Mouse (Mus musculus) myocyte (in vitro differentiated cells): ENCODE measurements around the gene Olfr642. TPM values are rescaled to one million over a fixed set of nuclear protein-coding genes. Genes with fewer than 3 reads are reported as not detected.

Experiments used
- H3K27me3 ChIP-seq: one replicate; pipeline ENCODE4 v1.6.1; 2011; ENCODE audit not compliant: control insufficient read depth, insufficient read depth, insufficient read length
- H3K36me3 ChIP-seq: one replicate; pipeline ENCODE4 v1.6.1; 2011; ENCODE audit not compliant: control insufficient read depth, insufficient read depth
- H3K4me2 ChIP-seq: one replicate; pipeline ENCODE4 v1.6.1; 2011; ENCODE audit warnings: low read depth, control low read depth
- H3K4me3 ChIP-seq: one replicate; pipeline ENCODE4 v1.5.1; 2011; ENCODE audit warnings: mild to moderate bottlenecking, control low read depth, moderate library complexity
- H3K79me2 ChIP-seq: one replicate; pipeline ENCODE4 v1.6.1; 2011; ENCODE audit not compliant: control insufficient read depth, insufficient read depth
- H3ac ChIP-seq: one replicate; pipeline ENCODE4 v1.6.1; 2011; ENCODE audit not compliant: control insufficient read depth, insufficient read length
- CEBPB ChIP-seq: IDR thresholded peaks from 2 replicates; pipeline ENCODE4 v1.6.1; 2011; ENCODE audit warnings: mild to moderate bottlenecking, moderate library complexity; ENCODE audit not compliant: poor library complexity, insufficient read depth, severe bottlenecking
- E2F4 ChIP-seq: IDR thresholded peaks from one replicate; pipeline ENCODE4 v1.6.1; 2011; ENCODE audit warnings: mild to moderate bottlenecking, control low read depth, moderate library complexity; ENCODE audit not compliant: insufficient read depth
- MAX ChIP-seq: IDR thresholded peaks from one replicate; pipeline ENCODE4 v1.6.1; 2011; ENCODE audit warnings: low read depth, mild to moderate bottlenecking, control low read depth
- MYOD1 ChIP-seq, 3 experiments: IDR thresholded peaks; one replicate each; pipeline ENCODE4 v1.6.1; 2011; ENCODE audit warnings: control low read depth in 2 of 3, low read depth in 2 of 3, mild to moderate bottlenecking in 2 of 3, moderate library complexity in 1 of 3; ENCODE audit not compliant: insufficient read length in 2 of 3, control insufficient read depth in 1 of 3
- MYOG ChIP-seq, 3 experiments: IDR thresholded peaks; one replicate each; pipeline ENCODE4 v1.6.1; 2011; ENCODE audit warnings: control low read depth in 2 of 3, low read depth in 2 of 3, mild to moderate bottlenecking in 2 of 3; ENCODE audit not compliant: insufficient read length in 2 of 3, control insufficient read depth in 1 of 3, insufficient read depth in 1 of 3
- POLR2A ChIP-seq: IDR thresholded peaks from one replicate; pipeline ENCODE4 v1.6.1; 2011; ENCODE audit warnings: low read depth, mild to moderate bottlenecking, control low read depth, moderate library complexity; ENCODE audit not compliant: insufficient read length
- POLR2AphosphoS2 ChIP-seq: IDR thresholded peaks from one replicate; pipeline ENCODE4 v1.6.1; 2011; ENCODE audit warnings: low read depth, control low read depth; ENCODE audit not compliant: insufficient read length
- REST ChIP-seq: IDR thresholded peaks from one replicate; pipeline ENCODE4 v1.6.1; 2011; ENCODE audit warnings: mild to moderate bottlenecking, control low read depth, moderate library complexity; ENCODE audit not compliant: insufficient read depth, insufficient read length
- SRF ChIP-seq: IDR thresholded peaks from one replicate; pipeline ENCODE4 v1.6.1; 2011; ENCODE audit warnings: low read depth; ENCODE audit not compliant: control insufficient read depth, insufficient read length
- TCF12 ChIP-seq: IDR thresholded peaks from one replicate; pipeline ENCODE4 v1.6.1; 2011; ENCODE audit warnings: mild to moderate bottlenecking, control low read depth; ENCODE audit not compliant: poor library complexity, insufficient read depth, severe bottlenecking
- TCF3 ChIP-seq: IDR thresholded peaks from one replicate; pipeline ENCODE4 v1.6.1; 2011; ENCODE audit warnings: low read depth, control low read depth; ENCODE audit not compliant: insufficient read length
- USF1 ChIP-seq: IDR thresholded peaks from one replicate; pipeline ENCODE4 v1.6.1; 2011; ENCODE audit warnings: low read depth, mild to moderate bottlenecking, control low read depth, moderate library complexity
- polyA plus RNA-seq: library from polyadenylated mRNA; unstranded; fragments of >200 nt; fragmentation: generic; extraction: Trizol; gene quantifications from one replicate; pipeline ENCODE4 v1.2.1, GENCODE M21; 2012; ENCODE audit warnings: missing spikeins

Gene Olfr642
- polyA plus RNA-seq, 1 experiment: not detected

DNA sequence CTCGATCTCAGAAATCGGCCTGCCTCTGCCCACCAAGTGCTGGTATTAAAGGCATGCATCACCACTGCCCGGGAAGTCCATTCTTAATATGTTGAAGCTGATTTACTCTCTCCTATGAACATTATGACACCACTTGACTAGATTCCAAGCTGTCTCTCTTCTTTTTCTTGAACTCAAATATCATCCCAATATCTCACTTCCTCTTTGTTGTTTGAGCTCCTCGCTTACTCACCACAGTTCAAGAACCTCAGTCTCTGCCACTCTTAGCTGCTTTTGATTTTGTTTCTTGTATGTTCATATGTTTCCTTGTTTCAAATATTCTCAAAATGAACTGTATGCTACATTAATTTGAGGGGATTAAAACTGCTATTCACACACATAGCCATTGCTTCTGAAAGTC is 1.7 kb downstream of the Olfr642 start:
- Histone ChIP-seq H3K4me2 (no peak overlapping the region), H3K4me3 (no peak overlapping the region), H3K27me3 (no peaks in the 10 kb centered on the region), H3ac (no peak overlapping the region), H3K36me3 (no peaks in the 10 kb centered on the region), H3K79me2 (no peaks in the 10 kb centered on the region)
- TF ChIP-seq REST: no peak
- TF ChIP-seq MAX: no peak
- no peak for TF ChIP-seq USF1
- no peak for TF ChIP-seq POLR2A
- no peak for TF ChIP-seq TCF12
- TF ChIP-seq MYOD1 (IDR thresholded peaks at IDR 0.05; ENCODE audit: control insufficient read depth in 1 of 3, insufficient read length in 2 of 3, low read depth in 2 of 3): no peak
- TF ChIP-seq TCF3: no peak
- no peak for TF ChIP-seq CEBPB
- TF ChIP-seq SRF: no peak
- TF ChIP-seq POLR2AphosphoS2: no peak
- TF ChIP-seq E2F4: no peak
- TF ChIP-seq MYOG (IDR thresholded peaks at IDR 0.05; ENCODE audit: control insufficient read depth in 1 of 3, insufficient read depth in 1 of 3, insufficient read length in 2 of 3, low read depth in 2 of 3): no peak

DNA sequence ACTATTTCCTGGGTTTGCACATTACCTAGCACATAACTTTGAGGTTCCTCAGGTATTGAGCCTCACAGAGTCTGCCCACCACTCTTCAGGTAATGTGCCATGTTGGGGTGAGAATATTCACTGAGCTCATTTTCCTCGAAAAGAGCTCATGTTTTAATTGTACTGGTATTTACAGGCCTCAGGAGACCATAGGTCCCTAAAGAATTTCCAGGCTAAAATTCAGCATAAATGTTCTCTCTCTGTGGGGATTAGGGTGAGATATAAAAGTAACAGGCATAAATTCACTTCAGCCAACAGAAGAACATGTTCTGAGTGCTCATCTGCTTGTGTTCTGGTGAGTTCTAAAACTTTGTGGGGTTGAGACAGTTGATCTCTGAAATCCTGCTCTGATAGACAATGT is 17.3 kb downstream of the Olfr642 start, which contains the start of gene Olfr641:
Olfr641 (plus strand) TSS at position 301 of the 400 bp plus-strand sequence.
- TF ChIP-seq CEBPB: no peak
- no peak for TF ChIP-seq REST
- TF ChIP-seq USF1: no peak
- no peak for TF ChIP-seq MYOG (IDR thresholded peaks at IDR 0.05; ENCODE audit: control insufficient read depth in 1 of 3, insufficient read depth in 1 of 3, insufficient read length in 2 of 3, low read depth in 2 of 3)
- no peak for TF ChIP-seq TCF12
- TF ChIP-seq E2F4: no peak
- TF ChIP-seq POLR2A: no peak
- TF ChIP-seq MYOD1 (IDR thresholded peaks at IDR 0.05; ENCODE audit: control insufficient read depth in 1 of 3, insufficient read length in 2 of 3, low read depth in 2 of 3): no peak
- TF ChIP-seq SRF: no peak
- no peak for TF ChIP-seq MAX
- TF ChIP-seq TCF3: no peak
- no peak for TF ChIP-seq POLR2AphosphoS2
- H3K27me3 ChIP-seq: no peaks in the 10 kb centered on the region
- H3K4me3 ChIP-seq: no peak within 1 kb of the TSS
- H3K4me2 ChIP-seq: no peak within 1 kb of the TSS
- H3K79me2 ChIP-seq: no peaks in the 10 kb centered on the region
- H3ac ChIP-seq: no peak within 1 kb of the TSS
- H3K36me3 ChIP-seq: no peaks in the 10 kb centered on the region

- Histone ChIP-seq H3K4me2 (no peak overlapping the region), H3K4me3 (no peak overlapping the region), H3K27me3 (no peaks in the 10 kb centered on the region), H3K79me2 (no peaks in the 10 kb centered on the region), H3ac (no peak overlapping the region), H3K36me3 (no peaks in the 10 kb centered on the region)
- TF ChIP-seq TCF12: no peak
- TF ChIP-seq CEBPB: no peak
- TF ChIP-seq USF1: no peak
Measured at GRCm38 (mm10) chr7:104026978-104027377, 25.5 kb downstream of the Olfr642 start.

- Histone ChIP-seq H3K4me3 (no peak within 1 kb of the TSS), H3K4me2 (no peak within 1 kb of the TSS), H3K79me2 (no peaks in the 10 kb centered on the region), H3K27me3 (no peaks in the 10 kb centered on the region), H3K36me3 (no peaks in the 10 kb centered on the region), H3ac (no peak within 1 kb of the TSS)
- no peak for TF ChIP-seq POLR2A
- no peak for TF ChIP-seq POLR2AphosphoS2
- TF ChIP-seq USF1: no peak
- no peak for TF ChIP-seq TCF3
- TF ChIP-seq MAX: no peak
- no peak for TF ChIP-seq TCF12
- TF ChIP-seq REST: no peak
- no peak for TF ChIP-seq MYOD1 (IDR thresholded peaks at IDR 0.05; ENCODE audit: control insufficient read depth in 1 of 3, insufficient read length in 2 of 3, low read depth in 2 of 3)
- no peak for TF ChIP-seq E2F4
- no peak for TF ChIP-seq MYOG (IDR thresholded peaks at IDR 0.05; ENCODE audit: control insufficient read depth in 1 of 3, insufficient read depth in 1 of 3, insufficient read length in 2 of 3, low read depth in 2 of 3)
- TF ChIP-seq CEBPB: no peak
- no peak for TF ChIP-seq SRF
Measured at GRCm38 (mm10) chr7:104025473-104025872, 27.0 kb downstream of the Olfr642 start, which contains the start of gene Olfr640. Gene Olfr640 (minus strand): TSS chr7:104025573.

- Histone ChIP-seq H3K4me3 (no peak overlapping the region), H3K79me2 (no peaks in the 10 kb centered on the region), H3K27me3 (no peaks in the 10 kb centered on the region), H3K36me3 (no peaks in the 10 kb centered on the region), H3K4me2 (no peak overlapping the region), H3ac (no peak overlapping the region)
- TF ChIP-seq CEBPB (no peak), POLR2AphosphoS2 (no peak), TCF12 (no peak)
Measured at GRCm38 (mm10) chr7:104021651-104022050, 30.8 kb downstream of the Olfr642 start.
